Mouse (Mus musculus) CH12.LX (cell line): ENCODE results near the gene Vrk3. TPM values are rescaled to one million over a fixed set of nuclear protein-coding genes. Genes with fewer than 3 reads are reported as not detected.

Source experiments
- DNase-seq: peaks from one replicate; pipeline ENCODE4 v3.0.0-alpha.2; 2013; ENCODE audit errors: extremely low read depth
- H3K27ac ChIP-seq: 2 replicates; pipeline ENCODE4 v1.5.1; 2012; ENCODE audit warnings: low read depth, mild to moderate bottlenecking, control low read depth, moderate library complexity; ENCODE audit not compliant: insufficient read depth
- H3K27me3 ChIP-seq: replicated peaks from 2 replicates; pipeline ENCODE3; 2012; ENCODE audit warnings: inconsistent platforms
- H3K36me3 ChIP-seq, 2 experiments: replicated peaks in 1 of 2; 2 replicates each; pipeline versions ENCODE3 to v1.6.1; 2012; ENCODE audit warnings: inconsistent platforms in 1 of 2, low read length in 1 of 2, mild to moderate bottlenecking in 1 of 2, mixed read lengths in 1 of 2, moderate library complexity in 1 of 2; ENCODE audit not compliant: control insufficient read depth in 1 of 2, insufficient read depth in 1 of 2
- H3K4me1 ChIP-seq, 2 experiments: 2 replicates each; pipeline ENCODE4 v1.6.1; 2012; ENCODE audit warnings: inconsistent platforms in 1 of 2, moderate library complexity in 1 of 2; ENCODE audit not compliant: insufficient read depth in 2 of 2, control insufficient read depth in 1 of 2
- H3K4me2 ChIP-seq: 2 replicates; pipeline ENCODE4 v1.6.1; 2012; ENCODE audit warnings: low read depth, mild to moderate bottlenecking, control low read depth; ENCODE audit not compliant: poor library complexity, insufficient read depth, severe bottlenecking
- H3K4me3 ChIP-seq, 3 experiments: fragments of 150-350 bp in 1 of 3; sonication (generic) in 1 of 3; replicated peaks in 1 of 3; 2 replicates each; pipeline versions ENCODE3 to v1.5.1; 2011 to 2012; ENCODE audit warnings: low read depth in 2 of 3, low read length in 2 of 3, mild to moderate bottlenecking in 2 of 3, moderate library complexity in 2 of 3, control low read depth in 1 of 3, improper control_type of control experiment in 1 of 3, inconsistent platforms in 1 of 3, mixed read lengths in 1 of 3; ENCODE audit not compliant: poor library complexity in 1 of 3
- H3K79me2 ChIP-seq: replicated peaks from 2 replicates; pipeline ENCODE4 v1.6.1; 2012; ENCODE audit warnings: mild to moderate bottlenecking, moderate library complexity; ENCODE audit not compliant: control insufficient read depth, poor library complexity, insufficient read depth, severe bottlenecking; ENCODE audit errors: extremely low read depth
- H3K9ac ChIP-seq: 2 replicates; pipeline ENCODE4 v1.6.1; 2012; ENCODE audit warnings: low read depth, mild to moderate bottlenecking, control low read depth, moderate library complexity; ENCODE audit not compliant: insufficient read depth
- H3K9me3 ChIP-seq: replicated peaks from 2 replicates; pipeline ENCODE3; 2012; ENCODE audit warnings: low read length, inconsistent platforms, mixed read lengths
- CHD2 ChIP-seq: IDR thresholded peaks from 2 replicates; pipeline ENCODE4 v1.6.1; 2011; ENCODE audit warnings: low read length, improper control_type of control experiment
- ELF1 ChIP-seq: IDR thresholded peaks from 2 replicates; pipeline ENCODE4 v1.6.1; 2014; ENCODE audit warnings: low read depth, mild to moderate bottlenecking, inconsistent platforms, low read length, improper control_type of control experiment
- EP300 ChIP-seq: IDR thresholded peaks from 2 replicates; pipeline ENCODE4 v1.6.1; 2011; ENCODE audit warnings: low read length, improper control_type of control experiment
- GABPA ChIP-seq: IDR thresholded peaks from 2 replicates; pipeline ENCODE4 v1.6.1; 2012; ENCODE audit warnings: low read depth, low read length, improper control_type of control experiment, inconsistent platforms; ENCODE audit not compliant: insufficient replicate concordance
- JUN ChIP-seq: IDR thresholded peaks from 2 replicates; pipeline ENCODE4 v1.6.1; 2011; ENCODE audit warnings: low read depth, mild to moderate bottlenecking, low read length, improper control_type of control experiment, moderate library complexity; ENCODE audit not compliant: insufficient read depth
- KAT2A ChIP-seq: IDR thresholded peaks from 2 replicates; pipeline ENCODE4 v1.6.1; 2012; ENCODE audit warnings: low read length, improper control_type of control experiment, inconsistent platforms; ENCODE audit not compliant: insufficient replicate concordance
- MXI1 ChIP-seq: IDR thresholded peaks from 2 replicates; pipeline ENCODE4 v1.6.1; 2011; ENCODE audit warnings: mild to moderate bottlenecking, low read depth, low read length, improper control_type of control experiment
- PAX5 ChIP-seq: IDR thresholded peaks from 2 replicates; pipeline ENCODE4 v1.6.1; 2012; ENCODE audit warnings: low read length, inconsistent platforms, mixed read lengths
- SIN3A ChIP-seq: IDR thresholded peaks from 2 replicates; pipeline ENCODE4 v1.6.1; 2012; ENCODE audit warnings: low read length, improper control_type of control experiment, inconsistent platforms
- TBP ChIP-seq: conservative IDR thresholded peaks from 2 replicates; pipeline ENCODE4 v1.6.1; 2011; ENCODE audit warnings: low read depth, low read length, improper control_type of control experiment
- ZNF384 ChIP-seq: IDR thresholded peaks from 2 replicates; pipeline ENCODE4 v1.6.1; 2012; ENCODE audit warnings: low read depth, low read length, improper control_type of control experiment, inconsistent platforms
- dilution Hi-C: fragments of 300-500 bp; cut with MboI; formaldehyde crosslinking; loops from 2 replicates; pipeline ENCODE4 v1.14.3; 2020; ENCODE audit warnings: low sequenced_read_pairs; ENCODE audit not compliant: extremely low pct_unique_long_range_greater_than_20kb, extremely low pct_ligation_motif_present
- in situ Hi-C: fragments of 300-500 bp; cut with MboI; formaldehyde crosslinking; loops from 3 replicates; pipeline ENCODE4 v1.14.3; 2019; ENCODE audit warnings: low sequenced_read_pairs, low pct_ligation_motif_present, low pct_unique_long_range_greater_than_20kb, mixed read lengths
- polyA plus RNA-seq: library from polyadenylated mRNA; unstranded; fragments of >175 nt; gene quantifications from 2 replicates; pipeline ENCODE4 v1.2.1, GENCODE M21; 2012; ENCODE audit warnings: low read depth; ENCODE audit not compliant: insufficient read length
- total RNA-seq, 2 experiments: library from RNA; depleted of rRNA; stranded (reverse); fragments of 300-350 nt in 1 of 2; fragments of >200 nt in 1 of 2; gene quantifications; 2 replicates each; pipeline ENCODE4 v1.2.3; 2012 to 2014

The Vrk3 gene
- total and polyA plus RNA-seq, 3 experiments: 30.0 to 50.4 (median 34.2) TPM

DNA sequence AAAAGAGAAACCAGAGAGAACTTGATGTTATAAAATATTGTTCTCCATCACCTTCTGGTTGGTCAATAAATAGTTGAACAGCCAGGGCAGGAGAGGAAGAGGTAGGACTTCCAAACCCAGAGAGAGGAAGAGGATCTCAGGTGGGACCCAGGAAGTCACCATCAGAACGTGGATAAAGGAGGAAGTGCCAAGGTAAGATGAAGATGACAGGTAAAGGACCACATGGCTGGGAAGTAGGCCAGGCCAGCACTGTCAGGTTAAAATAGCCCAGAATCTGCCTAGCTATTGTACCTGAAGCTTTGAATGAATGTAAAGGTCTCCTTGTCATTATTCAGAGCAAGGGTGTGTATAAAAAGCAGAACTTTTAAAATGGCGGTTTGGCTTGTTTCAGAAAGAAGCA is 60.7 kb downstream of the Vrk3 start:
- dilution Hi-C loops (no loop called here), in situ Hi-C loops (no loop called here)
- H3K4me3 ChIP-seq: no peak overlapping the region

DNA sequence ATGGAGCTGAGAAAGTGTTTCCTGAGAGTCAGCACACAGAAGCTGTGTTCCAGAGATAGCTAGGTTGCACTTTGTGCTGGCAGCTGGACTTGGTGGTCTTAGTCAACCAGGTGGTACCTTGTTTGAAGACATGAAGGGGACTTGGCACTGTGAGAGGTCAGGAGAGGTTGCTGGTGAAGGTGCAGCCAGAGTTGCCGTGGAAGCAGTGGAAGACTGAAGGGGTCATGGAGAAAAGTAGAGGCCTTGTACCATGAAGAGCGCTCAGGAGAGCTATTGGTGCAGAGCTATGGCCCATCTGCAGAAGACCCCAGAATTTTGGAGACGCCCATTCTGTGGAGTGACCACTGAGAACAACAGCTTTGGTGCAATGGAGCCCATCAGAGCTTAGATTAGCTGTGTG is 61.3 kb downstream of the Vrk3 start:
- no peak overlapping the region; the same call in 1 of the 2 replicates for H3K27ac ChIP-seq
- no peak overlapping the region for H3K9ac ChIP-seq
- H3K4me3 ChIP-seq: no peak overlapping the region
- no peak for DNase-seq
- no peak overlapping the region for H3K4me2 ChIP-seq
- H3K36me3 ChIP-seq: peaks cover 41 to 49% of the 10 kb centered on the region in 2 experiments
- H3K4me1 ChIP-seq: peaks cover 12 to 16% of the 10 kb centered on the region in 2 experiments
- in situ Hi-C loops: no loop called here
- dilution Hi-C loops: no loop called here
- no peaks in the 10 kb centered on the region for H3K9me3 ChIP-seq
- H3K79me2 ChIP-seq: peaks cover 5% of the 10 kb centered on the region; the same call in 1 of the 2 replicates
- H3K27me3 ChIP-seq: no peaks in the 10 kb centered on the region
- TF ChIP-seq ELF1: no peak

More for the DNA sequence above, 60.7 kb downstream of the Vrk3 start:
- Histone ChIP-seq H3K4me2 (no peak overlapping the region), H3K27me3 (no peaks in the 10 kb centered on the region), H3K27ac (no peak overlapping the region), H3K9ac (no peak overlapping the region), H3K36me3 (peaks cover 35 to 43% of the 10 kb centered on the region in 2 experiments), H3K9me3 (no peaks in the 10 kb centered on the region), H3K79me2 (peaks cover 5% of the 10 kb centered on the region; the same call in 1 of the 2 replicates), H3K4me1 (peaks cover 6 to 10% of the 10 kb centered on the region in 2 experiments)
- DNase-seq: no peak
- TF ChIP-seq EP300 (no peak), PAX5 (no peak), CHD2 (no peak), KAT2A (no peak), JUN (no peak), MXI1 (no peak), GABPA (no peak)

DNA sequence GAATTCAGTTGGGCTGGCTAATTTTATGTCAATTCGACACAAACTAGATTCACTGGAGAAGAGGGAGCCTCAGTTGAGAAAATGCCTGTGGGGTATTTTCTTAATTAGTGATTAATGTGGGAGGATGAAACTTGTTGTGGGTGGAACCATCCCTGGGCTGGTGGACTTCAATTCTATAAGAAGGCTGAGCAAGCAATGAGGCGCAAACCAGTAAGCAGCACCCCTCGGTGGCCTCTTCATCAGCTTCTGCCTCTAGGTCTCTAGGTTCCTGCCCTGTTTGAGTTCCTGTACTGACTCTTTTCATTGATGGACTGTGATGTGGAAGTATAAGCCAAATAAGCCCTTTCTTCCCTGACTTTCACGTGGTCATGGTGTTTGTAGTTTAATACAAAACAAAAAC is 62.2 kb downstream of the Vrk3 start:
- no peak overlapping the region for H3K9ac ChIP-seq
- no peak for DNase-seq
- H3K27ac ChIP-seq: no peak overlapping the region
- no peak overlapping the region for H3K4me3 ChIP-seq
- H3K4me1 ChIP-seq: peaks cover 19 to 20% of the 10 kb centered on the region in 2 experiments
- dilution Hi-C loops: no loop called here
- H3K27me3 ChIP-seq: no peaks in the 10 kb centered on the region
- H3K36me3 ChIP-seq: peaks cover 48 to 57% of the 10 kb centered on the region in 2 experiments
- TF ChIP-seq SIN3A (no peak), TBP (no peak), ZNF384 (no peak), ELF1 (no peak)
- TF ChIP-seq, all 38 proteins: peak for 0
- Histone ChIP-seq H3K9me3 (no peaks in the 10 kb centered on the region), H3K4me2 (no peak overlapping the region), H3K79me2 (peaks cover 12% of the 10 kb centered on the region)
- in situ Hi-C loops: no loop called here
